Mouse (Mus musculus) myocyte (in vitro differentiated cells): ENCODE results near the gene Pick1.

Experiments
- CEBPB ChIP-seq: IDR thresholded peaks from 2 replicates; pipeline ENCODE4 v1.6.1; 2011; ENCODE audit warnings: mild to moderate bottlenecking, moderate library complexity; ENCODE audit not compliant: poor library complexity, insufficient read depth, severe bottlenecking
- E2F4 ChIP-seq: IDR thresholded peaks from one replicate; pipeline ENCODE4 v1.6.1; 2011; ENCODE audit warnings: mild to moderate bottlenecking, control low read depth, moderate library complexity; ENCODE audit not compliant: insufficient read depth
- MYOG ChIP-seq, 3 experiments: IDR thresholded peaks; one replicate each; pipeline ENCODE4 v1.6.1; 2011; ENCODE audit warnings: control low read depth in 2 of 3, low read depth in 2 of 3, mild to moderate bottlenecking in 2 of 3; ENCODE audit not compliant: insufficient read length in 2 of 3, control insufficient read depth in 1 of 3, insufficient read depth in 1 of 3
- POLR2A ChIP-seq: IDR thresholded peaks from one replicate; pipeline ENCODE4 v1.6.1; 2011; ENCODE audit warnings: low read depth, mild to moderate bottlenecking, control low read depth, moderate library complexity; ENCODE audit not compliant: insufficient read length
- POLR2AphosphoS2 ChIP-seq: IDR thresholded peaks from one replicate; pipeline ENCODE4 v1.6.1; 2011; ENCODE audit warnings: low read depth, control low read depth; ENCODE audit not compliant: insufficient read length
- REST ChIP-seq: IDR thresholded peaks from one replicate; pipeline ENCODE4 v1.6.1; 2011; ENCODE audit warnings: mild to moderate bottlenecking, control low read depth, moderate library complexity; ENCODE audit not compliant: insufficient read depth, insufficient read length
- SRF ChIP-seq: IDR thresholded peaks from one replicate; pipeline ENCODE4 v1.6.1; 2011; ENCODE audit warnings: low read depth; ENCODE audit not compliant: control insufficient read depth, insufficient read length
- TCF12 ChIP-seq: IDR thresholded peaks from one replicate; pipeline ENCODE4 v1.6.1; 2011; ENCODE audit warnings: mild to moderate bottlenecking, control low read depth; ENCODE audit not compliant: poor library complexity, insufficient read depth, severe bottlenecking
- TCF3 ChIP-seq: IDR thresholded peaks from one replicate; pipeline ENCODE4 v1.6.1; 2011; ENCODE audit warnings: low read depth, control low read depth; ENCODE audit not compliant: insufficient read length
- USF1 ChIP-seq: IDR thresholded peaks from one replicate; pipeline ENCODE4 v1.6.1; 2011; ENCODE audit warnings: low read depth, mild to moderate bottlenecking, control low read depth, moderate library complexity

- TF ChIP-seq POLR2A (no peak), TCF12 (no peak), TCF3 (no peak), SRF (no peak), POLR2AphosphoS2 (no peak), MYOG (IDR thresholded peaks at IDR 0.05; ENCODE audit: control insufficient read depth in 1 of 3, insufficient read depth in 1 of 3, insufficient read length in 2 of 3, low read depth in 2 of 3) (no peak), CEBPB (no peak), E2F4 (no peak), REST (no peak), USF1 (no peak)
Observed at GRCm38 (mm10) chr15:79280850-79281249, 51.9 kb downstream of the Pick1 start.
